Mouse (Mus musculus): ENCODE results near the gene Fars2. TPM values are rescaled to one million over a fixed set of nuclear protein-coding genes. Genes with fewer than 3 reads are reported as not detected.

Gene Fars2
- total RNA-seq, 2 experiments from 2014 or later, result 53.3 to 110 TPM

- no peak for ATAC-seq (replicated peaks; ENCODE audit: low FRiP score, low TSS enrichment, poor library complexity, severe bottlenecking)
These were observed 415.9 kb downstream of the Fars2 start for GRCm38 (mm10) chr13:36533071-36533470.

DNA sequence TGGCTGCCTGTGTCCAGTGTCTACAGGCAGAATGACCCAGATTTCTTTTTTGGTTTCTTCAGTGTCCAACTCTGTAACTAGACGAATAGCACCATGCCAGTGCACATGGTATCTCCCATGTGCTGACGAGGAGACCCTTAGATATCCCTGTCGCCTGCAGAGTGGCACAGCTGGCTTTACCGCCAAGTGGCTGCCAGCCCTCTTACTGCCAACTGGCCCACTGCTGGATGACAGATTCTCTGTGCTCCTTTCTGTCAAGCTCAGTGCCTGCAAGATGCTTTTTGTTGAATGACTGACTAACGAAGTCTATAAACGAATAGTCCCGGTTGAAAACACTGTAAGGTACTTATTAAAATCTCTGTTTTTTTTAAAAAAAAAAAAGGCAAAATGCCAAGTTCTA is 416.3 kb downstream of the Fars2 start:
- ATAC-seq (replicated peaks; ENCODE audit: low FRiP score, low TSS enrichment, poor library complexity, severe bottlenecking), result no peak

DNA sequence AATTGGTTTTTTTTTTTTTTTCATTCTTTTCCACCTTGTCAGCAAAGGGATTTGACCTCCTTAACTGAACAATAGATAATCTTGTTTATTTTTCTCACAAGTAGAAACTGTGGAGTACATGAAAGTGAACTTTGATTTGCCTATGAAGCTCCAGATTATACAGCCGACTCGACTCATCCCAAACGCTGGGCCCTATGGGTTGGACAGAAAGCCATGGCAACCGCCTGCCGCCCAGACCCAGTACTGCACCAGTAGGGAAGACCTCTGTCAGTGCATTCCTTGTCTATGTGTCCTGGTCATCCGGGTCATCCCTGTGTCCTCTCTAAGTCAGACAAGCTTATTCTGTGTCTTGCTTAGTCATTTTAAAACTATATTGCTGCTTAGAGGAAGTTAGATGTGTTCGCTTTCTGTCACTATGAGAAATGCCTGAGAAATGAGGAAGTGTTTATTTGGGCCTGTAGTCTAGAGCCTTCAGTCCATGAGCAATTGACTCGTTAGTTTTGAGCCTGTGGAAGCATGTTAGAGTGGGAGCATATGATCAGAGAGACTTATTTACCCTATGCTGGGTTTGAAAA is 416.8 kb downstream of the Fars2 start:
- no peak for ATAC-seq (replicated peaks; ENCODE audit: low FRiP score, low TSS enrichment, poor library complexity, severe bottlenecking)

DNA sequence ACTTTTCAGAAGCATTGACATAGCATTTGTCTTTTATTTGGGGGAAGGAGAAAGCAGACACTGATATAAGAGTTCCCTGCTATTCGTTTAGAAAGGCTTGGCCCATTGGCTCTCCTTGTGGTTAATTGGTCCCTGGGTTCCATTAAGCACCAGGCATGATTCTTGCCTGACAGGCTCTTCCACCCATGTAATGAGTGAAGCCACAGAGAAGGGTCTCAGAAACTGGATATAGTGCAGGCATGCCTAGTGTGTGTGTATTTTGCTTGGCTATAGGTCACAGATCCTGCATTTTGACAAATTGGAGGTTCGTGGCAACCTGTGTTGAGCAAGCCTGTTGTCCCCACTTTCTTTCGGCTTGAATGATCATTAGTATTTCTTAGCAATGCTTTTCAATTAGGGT is 420.4 kb downstream of the Fars2 start:
- ATAC-seq (replicated peaks; ENCODE audit: low FRiP score, low TSS enrichment, poor library complexity, severe bottlenecking), result no peak

- ATAC-seq (replicated peaks; ENCODE audit: low FRiP score, low TSS enrichment, poor library complexity, severe bottlenecking), result no peak
These were observed 421.2 kb downstream of the Fars2 start for GRCm38 (mm10) chr13:36538385-36538784.

- no peak for ATAC-seq (replicated peaks; ENCODE audit: low FRiP score, low TSS enrichment, poor library complexity, severe bottlenecking)
These were observed 423.0 kb downstream of the Fars2 start for GRCm38 (mm10) chr13:36540231-36540630.

DNA sequence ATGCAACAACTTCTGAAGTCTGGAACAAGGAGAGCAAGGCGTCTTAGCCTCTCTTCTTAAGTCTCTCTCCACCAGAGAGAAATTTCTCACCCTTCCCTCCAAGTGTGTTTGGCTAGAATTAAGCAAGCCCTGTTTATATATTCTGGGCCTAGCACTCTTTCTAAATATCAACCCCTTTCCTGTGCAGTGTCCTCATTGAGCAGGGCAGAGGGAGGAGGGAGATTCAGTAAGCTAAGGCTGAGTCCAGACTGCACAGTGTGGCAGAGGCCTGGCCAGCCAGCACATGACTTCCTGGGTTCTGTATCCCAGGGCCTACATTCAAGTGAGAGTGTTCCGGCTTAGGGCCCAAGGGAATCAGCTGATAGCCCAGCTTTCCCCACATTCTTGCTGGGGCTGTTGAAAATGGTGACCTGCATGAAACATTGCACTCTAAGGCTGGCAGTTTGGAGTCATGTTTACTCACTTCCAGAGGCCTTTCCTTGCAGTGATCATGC is 424.1 kb downstream of the Fars2 start:
- ATAC-seq (replicated peaks; ENCODE audit: low FRiP score, low TSS enrichment, poor library complexity, severe bottlenecking), result no peak

- ATAC-seq (replicated peaks; ENCODE audit: low FRiP score, low TSS enrichment, poor library complexity, severe bottlenecking), result no peak
These were observed 433.5 kb downstream of the Fars2 start for GRCm38 (mm10) chr13:36550694-36551093.

DNA sequence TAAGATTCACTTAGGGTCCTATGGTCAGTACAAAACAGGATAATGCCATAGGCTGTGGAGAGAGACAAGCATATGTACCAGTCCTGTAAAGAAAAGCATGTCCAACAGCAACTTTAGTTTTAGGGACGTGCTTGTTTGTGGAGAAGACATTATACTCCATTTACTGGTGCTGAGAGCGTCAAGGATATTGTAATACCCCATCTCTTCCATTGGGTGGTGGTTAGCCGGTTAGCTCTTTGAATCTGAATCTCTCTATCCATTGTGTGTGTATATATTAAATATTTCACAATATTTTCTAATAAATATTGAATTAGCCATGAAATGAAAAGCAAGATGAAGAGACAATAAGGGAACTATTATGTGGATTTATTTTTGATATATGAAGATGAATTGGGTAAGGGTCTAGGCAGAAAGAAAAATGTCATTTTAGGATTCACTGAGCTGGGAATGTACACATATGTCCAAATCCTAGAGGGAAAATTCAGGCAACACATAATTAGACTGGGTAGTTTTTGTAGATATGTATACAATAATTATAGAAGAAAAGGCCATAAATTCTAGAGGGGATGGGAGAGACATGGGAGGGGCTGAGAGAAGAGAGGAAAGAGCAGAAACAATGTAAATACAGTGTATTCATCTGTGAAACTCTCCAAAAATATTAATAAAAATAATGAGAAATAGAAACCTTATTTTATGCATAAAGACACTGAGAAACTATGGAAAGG is 435.5 kb downstream of the Fars2 start:
- no peak for ATAC-seq (replicated peaks; ENCODE audit: low FRiP score, low TSS enrichment, poor library complexity, severe bottlenecking)

GRCm38 (mm10) chr13:36553247-36553642 is 436.0 kb downstream of the Fars2 start:
- no peak for ATAC-seq (replicated peaks; ENCODE audit: low FRiP score, low TSS enrichment, poor library complexity, severe bottlenecking)

DNA sequence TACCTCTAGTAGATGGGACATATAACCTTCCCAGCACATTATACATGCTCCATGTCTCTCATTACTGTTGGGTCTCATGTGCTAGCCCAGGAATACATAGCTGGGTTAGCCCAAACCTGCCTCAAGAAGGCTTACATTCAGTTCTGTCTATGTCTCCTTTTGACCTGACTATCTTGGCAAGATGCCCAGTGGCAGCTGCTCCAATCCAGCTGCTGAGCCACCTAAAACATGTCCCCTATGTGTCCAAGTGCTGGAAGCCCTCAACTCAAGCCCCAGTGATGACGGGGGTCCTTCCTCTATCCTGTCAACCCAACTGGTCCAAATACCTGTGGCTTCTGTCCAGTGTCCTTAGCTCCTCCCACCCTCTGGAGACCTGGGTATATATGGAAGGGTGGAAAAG is 437.5 kb downstream of the Fars2 start:
- ATAC-seq (replicated peaks; ENCODE audit: low FRiP score, low TSS enrichment, poor library complexity, severe bottlenecking), result no peak

- no peak for ATAC-seq (replicated peaks; ENCODE audit: low FRiP score, low TSS enrichment, poor library complexity, severe bottlenecking)
These were observed 445.5 kb downstream of the Fars2 start for GRCm38 (mm10) chr13:36562447-36563441.

- no peak for ATAC-seq (replicated peaks; ENCODE audit: low FRiP score, low TSS enrichment, poor library complexity, severe bottlenecking)
These were observed 447.6 kb downstream of the Fars2 start for GRCm38 (mm10) chr13:36564764-36565315.

GRCm38 (mm10) chr13:36576781-36577180 is 459.6 kb downstream of the Fars2 start:
- ATAC-seq (replicated peaks; ENCODE audit: low FRiP score, low TSS enrichment, poor library complexity, severe bottlenecking), result no peak

- ATAC-seq (replicated peaks; ENCODE audit: low FRiP score, low TSS enrichment, poor library complexity, severe bottlenecking), result no peak
These were observed 460.8 kb downstream of the Fars2 start for GRCm38 (mm10) chr13:36577916-36578568.

DNA sequence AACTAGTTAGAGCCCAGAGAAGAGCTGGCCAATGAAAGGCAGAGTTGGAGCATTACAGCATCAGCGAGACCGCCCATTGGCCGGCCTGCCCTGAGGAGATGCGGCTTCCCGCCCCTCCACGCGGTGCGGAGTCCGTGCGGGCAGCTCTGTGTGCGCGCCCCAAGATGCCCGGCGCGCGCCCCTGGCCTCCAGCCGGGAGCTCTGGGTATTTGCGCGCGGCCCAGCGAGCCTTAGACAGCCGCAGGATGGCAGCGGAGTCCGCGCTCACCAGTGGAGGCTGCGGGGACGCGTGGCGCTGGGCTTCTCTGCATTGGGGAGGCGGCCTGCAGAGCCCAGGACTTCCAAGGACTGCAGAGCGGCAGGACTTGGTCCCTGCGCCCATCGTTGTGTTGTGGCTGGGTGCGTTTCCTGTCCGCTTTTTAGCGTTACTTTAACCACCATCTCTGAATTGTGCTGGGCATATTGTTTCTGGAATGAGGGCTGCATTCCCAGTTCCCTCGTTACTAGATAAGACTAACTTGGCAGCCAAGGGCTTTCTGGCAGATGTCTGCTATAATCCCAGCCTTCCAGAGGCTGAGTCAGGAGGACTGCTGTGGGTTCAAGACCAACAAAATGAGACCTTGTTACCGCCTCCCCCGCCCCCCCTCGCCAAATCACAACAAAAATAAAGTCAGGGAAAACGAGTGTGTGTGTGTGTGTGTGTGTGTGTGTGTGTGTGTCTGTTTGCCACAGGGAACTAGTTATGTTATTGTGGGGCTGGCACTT is 461.5 kb downstream of the Fars2 start:
- no peak for ATAC-seq (replicated peaks; ENCODE audit: low FRiP score, low TSS enrichment, poor library complexity, severe bottlenecking)

- ATAC-seq (replicated peaks; ENCODE audit: low FRiP score, low TSS enrichment, poor library complexity, severe bottlenecking), result no peak
These were observed 465.3 kb downstream of the Fars2 start for GRCm38 (mm10) chr13:36582406-36583070.

Measured in megakaryocyte-erythroid progenitor cell, adult 5-6 weeks (primary cell).